Mouse (Mus musculus) liver, adult 2 months (tissue): ENCODE measurements around the gene Ccdc180. TPM values are rescaled to one million over a fixed set of nuclear protein-coding genes. Genes with fewer than 3 reads are reported as not detected.

Experiments used
- DNase-seq: peaks from one replicate; pipeline ENCODE4 v3.0.0-alpha.2; 2011; ENCODE audit warnings: low read depth, low spot score; ENCODE audit errors: extremely low read depth
- H3K27ac ChIP-seq: fragments of 200-500 bp; replicated peaks from 2 replicates; pipeline ENCODE4 v1.5.1; 2012; ENCODE audit warnings: low read depth, mild to moderate bottlenecking, control low read depth, inconsistent platforms, low read length; ENCODE audit not compliant: insufficient read depth
- H3K27me3 ChIP-seq: fragments of 200-500 bp; 2 replicates; pipeline ENCODE4 v1.6.1; 2012; ENCODE audit warnings: mild to moderate bottlenecking, moderate library complexity, low read length, inconsistent platforms; ENCODE audit not compliant: control insufficient read depth, insufficient read depth
- H3K36me3 ChIP-seq: fragments of 200-500 bp; 2 replicates; pipeline ENCODE4 v1.6.1; 2012; ENCODE audit warnings: low read length, inconsistent platforms; ENCODE audit not compliant: control insufficient read depth, insufficient read depth
- H3K4me1 ChIP-seq: fragments of 200-500 bp; 2 replicates; pipeline ENCODE4 v1.6.1; 2011; ENCODE audit warnings: low read length; ENCODE audit not compliant: control insufficient read depth, insufficient read depth
- H3K4me3 ChIP-seq: fragments of 200-500 bp; 2 replicates; pipeline ENCODE4 v1.5.1; 2011; ENCODE audit warnings: low read depth, mild to moderate bottlenecking, control low read depth, low read length, moderate library complexity; ENCODE audit not compliant: insufficient read depth
- H3K79me2 ChIP-seq: fragments of 200-500 bp; 2 replicates; pipeline ENCODE4 v1.6.1; 2012; ENCODE audit warnings: inconsistent platforms, mild to moderate bottlenecking, low read length, moderate library complexity; ENCODE audit not compliant: control insufficient read depth, insufficient read depth
- H3K9ac ChIP-seq: fragments of 200-500 bp; 2 replicates; pipeline ENCODE4 v1.6.1; 2012; ENCODE audit warnings: low read depth, mild to moderate bottlenecking, control low read depth, inconsistent platforms, low read length
- CTCF ChIP-seq: fragments of 200-500 bp; IDR thresholded peaks from 2 replicates; pipeline ENCODE4 v1.5.1; 2011; ENCODE audit warnings: low read depth, low read length, control low read depth
- POLR2A ChIP-seq: fragments of 200-500 bp; IDR thresholded peaks from 2 replicates; pipeline ENCODE4 v1.6.1; 2011; ENCODE audit warnings: low read length, control low read depth; ENCODE audit not compliant: insufficient read depth; ENCODE audit errors: extremely low read depth
- WGBS: fragments of 180-500 bp; shearing (Covaris S2); methylation state at CpG from one replicate; pipeline ENCODE4 v1.1.7; 2018; 5-methylcytosine and 5-hydroxymethylcytosine counted together
- polyA plus RNA-seq: library from polyadenylated mRNA; depleted of rRNA; stranded (reverse); fragments of >200 nt; gene quantifications from 2 replicates; pipeline ENCODE4 v1.2.3, GENCODE M21; 2012
- total RNA-seq: library from RNA; depleted of rRNA; stranded (reverse); fragments of >200 nt; gene quantifications from 2 replicates; pipeline ENCODE4 v1.2.3, GENCODE M21; 2014

Ccdc180 gene
- total and polyA plus RNA-seq, 2 experiments, result 0.02 TPM; not detected in 1

GRCm38 (mm10) chr4:45889487-45889886 lies 616 bp upstream of the Ccdc180 start:
- H3K36me3 ChIP-seq, result peaks cover 4% of the 10 kb centered on the region; the same call in 1 of the 2 replicates
- no peak for TF ChIP-seq CTCF
- no peak for TF ChIP-seq POLR2A
- H3K4me3 ChIP-seq, result no peak overlapping the region
- no peak overlapping the region for H3K9ac ChIP-seq
- H3K27me3 ChIP-seq, result no peaks in the 10 kb centered on the region
- no peak overlapping the region for H3K27ac ChIP-seq
- DNase-seq, result no peak
- no peaks in the 10 kb centered on the region for H3K4me1 ChIP-seq
- 83% methylated on average over 6 of the region's 6 CpGs for WGBS
- no peaks in the 10 kb centered on the region for H3K79me2 ChIP-seq

- H3K27ac ChIP-seq, result no peak overlapping the region
- 43% methylated on average over 16 of the region's 16 CpGs for WGBS
These were observed 6.5 kb downstream of the Ccdc180 start for GRCm38 (mm10) chr4:45896425-45897081.

GRCm38 (mm10) chr4:45898413-45898812 lies 8.3 kb downstream of the Ccdc180 start:
- WGBS, result 68% methylated on average over 5 of the region's 5 CpGs
- H3K27me3 ChIP-seq, result no peaks in the 10 kb centered on the region

More at GRCm38 (mm10) chr4:45896425-45897081, 6.5 kb downstream of the Ccdc180 start:
- Histone ChIP-seq H3K36me3 (no peaks in the 10 kb centered on the region), H3K9ac (no peak overlapping the region), H3K4me3 (no peak overlapping the region), H3K79me2 (no peaks in the 10 kb centered on the region), H3K27me3 (no peaks in the 10 kb centered on the region), H3K4me1 (no peaks in the 10 kb centered on the region)
- no peak for TF ChIP-seq CTCF
- no peak for TF ChIP-seq POLR2A
- no peak for DNase-seq

GRCm38 (mm10) chr4:45909256-45909655 lies 19.2 kb downstream of the Ccdc180 start:
- no peaks in the 10 kb centered on the region for H3K27me3 ChIP-seq
- no peak overlapping the region for H3K27ac ChIP-seq
- H3K4me3 ChIP-seq, result no peak overlapping the region
- TF ChIP-seq CTCF, result no peak
- no peak for TF ChIP-seq POLR2A
- DNase-seq, result no peak
- no peak overlapping the region for H3K9ac ChIP-seq
- WGBS, result 91% methylated on average over 13 of the region's 13 CpGs
- H3K4me1 ChIP-seq, result no peaks in the 10 kb centered on the region
- no peaks in the 10 kb centered on the region for H3K79me2 ChIP-seq
- no peaks in the 10 kb centered on the region for H3K36me3 ChIP-seq

More at GRCm38 (mm10) chr4:45898413-45898812, 8.3 kb downstream of the Ccdc180 start:
- Histone ChIP-seq H3K4me3 (no peak overlapping the region), H3K9ac (no peak overlapping the region), H3K27ac (no peak overlapping the region), H3K79me2 (no peaks in the 10 kb centered on the region), H3K36me3 (no peaks in the 10 kb centered on the region), H3K4me1 (no peaks in the 10 kb centered on the region)
- DNase-seq, result no peak
- no peak for TF ChIP-seq POLR2A
- TF ChIP-seq CTCF, result no peak

GRCm38 (mm10) chr4:45909924-45910323 lies 19.8 kb downstream of the Ccdc180 start:
- Histone ChIP-seq H3K9ac (no peak overlapping the region), H3K27me3 (no peaks in the 10 kb centered on the region), H3K4me3 (no peak overlapping the region), H3K4me1 (no peaks in the 10 kb centered on the region), H3K36me3 (no peaks in the 10 kb centered on the region), H3K79me2 (no peaks in the 10 kb centered on the region), H3K27ac (no peak overlapping the region)
- TF ChIP-seq CTCF (no peak), POLR2A (no peak)
- 72% methylated on average over 4 of the region's 4 CpGs for WGBS
- DNase-seq, result no peak

- Histone ChIP-seq H3K4me1 (no peaks in the 10 kb centered on the region), H3K9ac (no peak overlapping the region), H3K36me3 (no peaks in the 10 kb centered on the region), H3K4me3 (no peak overlapping the region), H3K27ac (no peak overlapping the region), H3K27me3 (no peaks in the 10 kb centered on the region), H3K79me2 (no peaks in the 10 kb centered on the region)
- no peak for DNase-seq
- TF ChIP-seq CTCF (no peak), POLR2A (no peak)
- WGBS, result 80% methylated on average over 5 of the region's 5 CpGs
These were observed 21.2 kb downstream of the Ccdc180 start for GRCm38 (mm10) chr4:45911256-45911655.
